Mouse (Mus musculus) cerebral cortex, adult 2 months (tissue): ENCODE measurements around the gene 5830473C10Rik.

ENCODE experiments used
- WGBS: fragments of 180-500 bp; shearing (Covaris S2); methylation state at CpG from one replicate; pipeline ENCODE4 v1.1.7; 2018; 5-methylcytosine and 5-hydroxymethylcytosine counted together

The 5830473C10Rik gene

GRCm38 (mm10) chr5:90560743-90561142 is at the start of gene 5830473C10Rik:
Gene 5830473C10Rik, plus strand, starts transcription at chr5:90561107.
- 92% methylated on average over 6 of the region's 6 CpGs for WGBS

GRCm38 (mm10) chr5:90512288-90512955 is 48.5 kb upstream of the 5830473C10Rik start:
- 87% methylated on average over 6 of the region's 6 CpGs for WGBS

GRCm38 (mm10) chr5:90515561-90515960 is 45.3 kb upstream of the 5830473C10Rik start:
- 88% methylated on average over 6 of the region's 6 CpGs for WGBS

- 90% methylated on average over 6 of the region's 6 CpGs for WGBS
Measured at GRCm38 (mm10) chr5:90518356-90519100, 42.4 kb upstream of the 5830473C10Rik start, which contains the start of gene Afm. Gene Afm, plus strand, starts transcription at chr5:90518932.

GRCm38 (mm10) chr5:90551191-90551590 is 9.7 kb upstream of the 5830473C10Rik start:
- WGBS = 84% methylated on average over 8 of the region's 8 CpGs

GRCm38 (mm10) chr5:90556052-90556451 is 4.9 kb upstream of the 5830473C10Rik start:
- whole genome bisulfite sequencing = 83% methylated on average over 3 of the region's 3 CpGs

DNA sequence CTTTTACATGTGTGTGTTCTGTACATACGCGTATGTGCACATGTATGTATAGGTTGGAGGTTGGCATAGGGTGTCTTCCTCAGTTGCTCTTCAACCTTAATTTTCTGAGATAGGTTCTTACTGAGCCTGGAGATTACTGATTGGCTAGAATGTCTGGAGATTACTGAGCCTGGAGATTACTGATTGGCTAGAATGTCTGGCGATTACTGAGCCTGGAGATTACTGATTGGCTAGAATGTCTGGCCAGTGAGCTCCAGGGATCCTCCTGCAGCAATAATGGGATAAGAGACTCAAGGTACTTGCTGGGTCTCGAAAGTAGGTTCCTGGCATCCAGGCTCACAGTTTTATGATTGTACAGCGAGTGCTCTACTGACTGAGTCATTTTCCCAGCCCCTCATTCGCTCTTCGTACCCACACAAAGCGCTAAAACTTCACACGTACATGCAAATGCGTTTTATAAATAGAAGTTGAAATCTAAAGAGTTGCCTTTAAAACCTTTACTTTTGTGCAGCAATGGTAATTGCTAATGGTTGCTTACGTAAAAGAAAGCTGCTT is 891 bp downstream of the 5830473C10Rik start:
- WGBS = 66% methylated on average over 11 of the region's 11 CpGs

GRCm38 (mm10) chr5:90562880-90563279 is 2.0 kb downstream of the 5830473C10Rik start:
- 82% methylated on average over 4 of the region's 4 CpGs for WGBS

DNA sequence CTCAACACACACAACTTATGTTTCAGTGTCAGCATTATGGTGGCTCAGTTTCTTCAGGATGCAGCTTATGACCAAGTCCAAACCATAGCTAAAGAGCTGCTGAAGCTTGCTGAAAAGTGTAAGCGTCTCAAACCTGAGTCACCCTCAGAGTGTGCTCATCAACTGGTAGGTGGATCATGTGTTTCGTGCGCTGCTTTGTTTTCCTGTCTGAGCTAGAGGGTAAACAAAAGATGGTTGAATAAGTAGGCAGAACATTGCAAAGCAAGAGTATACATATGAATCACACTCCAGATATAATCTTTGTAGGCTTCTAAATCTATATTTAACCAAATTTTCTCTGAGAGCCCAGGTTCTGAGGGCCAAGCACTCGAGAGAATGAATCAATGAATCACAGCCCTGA is 3.3 kb downstream of the 5830473C10Rik start:
- 52% methylated on average over 4 of the region's 4 CpGs for WGBS

- WGBS = 44% methylated on average over 6 of the region's 6 CpGs
Measured at GRCm38 (mm10) chr5:90565205-90565604, 4.3 kb downstream of the 5830473C10Rik start.

- 77% methylated on average over 5 of the region's 5 CpGs for WGBS
Measured at GRCm38 (mm10) chr5:90567788-90568187, 6.9 kb downstream of the 5830473C10Rik start.

DNA sequence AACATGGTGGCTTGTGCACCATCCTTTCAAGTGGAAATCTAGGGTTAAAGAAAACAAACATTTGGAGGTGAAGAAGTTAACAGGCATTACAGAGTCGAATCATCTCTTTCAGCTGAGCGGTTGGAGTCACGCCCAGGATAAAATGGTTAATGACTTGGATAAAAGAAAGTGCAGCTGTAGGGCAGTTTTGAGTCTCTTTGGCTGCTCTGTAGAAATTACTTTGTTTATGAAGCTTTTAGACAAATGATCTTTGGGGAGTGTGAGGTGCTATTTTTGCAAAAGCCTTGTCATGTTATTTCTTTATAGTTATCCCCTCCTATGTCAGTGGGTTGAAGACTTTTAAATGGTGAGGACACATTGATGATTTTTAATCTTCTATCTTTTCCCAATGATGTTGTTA is 10.3 kb downstream of the 5830473C10Rik start:
- 61% methylated on average over 3 of the region's 3 CpGs for WGBS

DNA sequence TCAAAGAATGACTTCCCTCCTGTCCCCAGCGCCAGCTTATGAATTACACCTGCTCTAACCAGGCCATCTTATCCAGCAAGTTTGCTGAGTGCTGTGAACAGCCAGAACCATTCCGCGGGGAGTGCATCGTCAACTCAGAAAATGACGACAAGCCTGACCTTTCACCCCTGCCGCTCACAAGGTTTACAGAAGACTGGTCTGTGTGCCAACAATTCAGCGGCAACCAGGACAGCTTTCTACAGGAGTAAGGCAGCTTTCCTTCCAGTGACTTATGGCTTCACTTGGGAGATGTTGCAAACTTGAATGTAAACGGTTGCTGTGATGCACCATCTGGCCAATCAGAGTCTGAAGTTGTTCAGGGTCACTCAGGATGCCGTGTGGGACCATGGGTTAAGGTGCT is 16.8 kb downstream of the 5830473C10Rik start:
- WGBS = 90% methylated on average over 9 of the region's 9 CpGs

- 89% methylated on average over 9 of the region's 9 CpGs for WGBS
Measured at GRCm38 (mm10) chr5:90579556-90579955, 18.6 kb downstream of the 5830473C10Rik start.

- WGBS = 94% methylated on average over 6 of the region's 6 CpGs
Measured at GRCm38 (mm10) chr5:90582179-90582578, 21.3 kb downstream of the 5830473C10Rik start.

GRCm38 (mm10) chr5:90584799-90585198 is 23.9 kb downstream of the 5830473C10Rik start:
- 85% methylated on average over 7 of the region's 7 CpGs for WGBS

- WGBS = 88% methylated on average over 5 of the region's 5 CpGs
Measured at GRCm38 (mm10) chr5:90586511-90586910, 25.6 kb downstream of the 5830473C10Rik start.

GRCm38 (mm10) chr5:90588104-90588503 is 27.2 kb downstream of the 5830473C10Rik start:
- 95% methylated on average over 5 of the region's 5 CpGs for WGBS

- 21% methylated on average over 25 of the region's 25 CpGs for WGBS
Measured at GRCm38 (mm10) chr5:90588708-90589595, 28.0 kb downstream of the 5830473C10Rik start.

DNA sequence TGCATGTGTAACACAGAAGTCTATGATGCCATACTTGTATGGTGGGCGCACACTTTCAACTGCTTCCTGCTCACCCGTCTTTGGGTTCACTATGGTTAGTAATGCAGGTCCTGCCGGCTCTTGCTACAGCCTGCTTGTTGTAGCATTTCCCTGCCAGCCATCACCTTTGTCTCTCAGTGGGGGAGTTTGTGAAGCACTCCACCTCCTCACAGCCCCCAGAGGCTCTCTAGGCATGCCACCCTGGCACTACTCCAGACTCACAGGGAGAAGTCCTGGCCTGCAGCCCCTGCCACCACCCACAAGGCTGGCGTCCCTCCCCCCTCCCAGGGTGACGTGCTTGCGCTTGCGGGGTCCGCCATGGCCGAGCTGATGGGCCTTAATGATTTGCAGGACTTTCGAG is 29.8 kb downstream of the 5830473C10Rik start:
- 76% methylated on average over 10 of the region's 10 CpGs for WGBS

DNA sequence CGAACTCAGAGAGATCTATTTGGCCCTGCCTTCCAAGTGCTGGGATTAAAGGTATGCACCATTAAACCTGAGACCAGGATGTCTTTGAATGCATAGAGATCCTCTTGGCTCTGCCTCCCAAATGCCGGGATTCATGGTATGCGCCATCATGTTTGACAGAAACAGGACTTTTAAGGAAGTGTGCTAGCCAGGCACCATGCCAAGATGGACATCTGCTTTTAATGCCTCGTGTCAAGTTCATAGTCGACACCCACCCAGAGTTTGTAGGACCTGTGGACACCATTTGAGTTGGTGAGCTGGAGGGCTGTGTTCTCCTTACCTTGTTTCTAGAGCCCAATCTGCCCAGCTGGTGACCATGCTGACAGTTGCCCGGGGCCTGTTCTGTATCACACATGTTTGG is 31.0 kb downstream of the 5830473C10Rik start:
- 86% methylated on average over 6 of the region's 6 CpGs for WGBS

GRCm38 (mm10) chr5:90594945-90595344 is 34.0 kb downstream of the 5830473C10Rik start:
- 83% methylated on average over 13 of the region's 13 CpGs for WGBS
